Mouse (Mus musculus) midbrain, postnatal 0 days (tissue): ENCODE data around the gene Pbld1. TPM values are rescaled to one million over a fixed set of nuclear protein-coding genes. Genes with fewer than 3 reads are reported as not detected.

ENCODE experiments used
- ATAC-seq: fragments of 200-750 bp; cut with Nextera tagmentation; 2 replicates; pipeline ENCODE4 v1.8.0; 2017; ENCODE audit warnings: moderate number of reproducible peaks, mild to moderate bottlenecking, moderate TSS enrichment, moderate library complexity; ENCODE audit not compliant: low FRiP score
- DNase-seq: peaks from one replicate; pipeline ENCODE4 v3.0.0-alpha.2; 2015; ENCODE audit warnings: low spot score
- H3K27ac ChIP-seq: fragments of 300-500 bp; sonication (generic); 2 replicates; pipeline ENCODE4 v1.5.1; 2014; ENCODE audit warnings: low read depth, mild to moderate bottlenecking, low read length, mixed read lengths
- H3K27me3 ChIP-seq: fragments of 300-500 bp; sonication (generic); 2 replicates; pipeline ENCODE4 v1.6.1; 2014; ENCODE audit warnings: low read length, control low read depth, mixed read lengths; ENCODE audit not compliant: insufficient read depth
- H3K36me3 ChIP-seq: fragments of 300-500 bp; sonication (generic); 2 replicates; pipeline ENCODE4 v1.6.1; 2014; ENCODE audit warnings: low read length, control low read depth, mixed read lengths; ENCODE audit not compliant: insufficient read depth
- H3K4me1 ChIP-seq: fragments of 300-500 bp; sonication (generic); 2 replicates; pipeline ENCODE4 v1.6.1; 2014; ENCODE audit warnings: mild to moderate bottlenecking, control low read depth, antibody characterized with exemption, low read length, mixed read lengths; ENCODE audit not compliant: insufficient read depth
- H3K4me2 ChIP-seq: fragments of 300-500 bp; sonication (generic); 2 replicates; pipeline ENCODE4 v1.6.1; 2014; ENCODE audit warnings: low read depth, mild to moderate bottlenecking, low read length, mixed read lengths; ENCODE audit not compliant: poor library complexity, severe bottlenecking
- H3K4me3 ChIP-seq: fragments of 300-500 bp; sonication (generic); 2 replicates; pipeline ENCODE4 v1.5.1; 2014; ENCODE audit warnings: low read depth, mild to moderate bottlenecking, low read length, moderate library complexity
- H3K9ac ChIP-seq: fragments of 300-500 bp; sonication (generic); replicated peaks from 2 replicates; pipeline ENCODE4 v1.6.1; 2014; ENCODE audit warnings: mild to moderate bottlenecking, low read length, moderate library complexity, mixed read lengths; ENCODE audit not compliant: poor library complexity, severe bottlenecking
- H3K9me3 ChIP-seq: fragments of 300-500 bp; sonication (generic); 2 replicates; pipeline ENCODE4 v1.6.1; 2016; ENCODE audit warnings: low read length, control low read depth
- CTCF ChIP-seq: IDR thresholded peaks from 2 replicates; pipeline ENCODE4 v1.5.1; 2016; ENCODE audit warnings: antibody characterized with exemption, mild to moderate bottlenecking
- WGBS: fragments of 180-500 bp; shearing (Covaris S2); extraction: QIAGEN DNeasy Blood & Tissue Kit; methylation state at CpG from one replicate; pipeline ENCODE4 v1.1.7; 2014; 5-methylcytosine and 5-hydroxymethylcytosine counted together
- polyA plus RNA-seq: library from polyadenylated mRNA; unstranded; fragments of >200 nt; fragmentation: Nextera tagmentation; extraction: Ambion mirVana; gene quantifications from 2 replicates; pipeline ENCODE4 v1.2.1, GENCODE M21; 2015
- total RNA-seq: library from RNA; depleted of rRNA; stranded (reverse); fragments of >200 nt; gene quantifications from 2 replicates; pipeline ENCODE4 v1.2.3, GENCODE M21; 2014

The Pbld1 gene
- total and polyA plus RNA-seq, 2 experiments from 2014 or later, result 0.59 TPM; not detected in 1

DNA sequence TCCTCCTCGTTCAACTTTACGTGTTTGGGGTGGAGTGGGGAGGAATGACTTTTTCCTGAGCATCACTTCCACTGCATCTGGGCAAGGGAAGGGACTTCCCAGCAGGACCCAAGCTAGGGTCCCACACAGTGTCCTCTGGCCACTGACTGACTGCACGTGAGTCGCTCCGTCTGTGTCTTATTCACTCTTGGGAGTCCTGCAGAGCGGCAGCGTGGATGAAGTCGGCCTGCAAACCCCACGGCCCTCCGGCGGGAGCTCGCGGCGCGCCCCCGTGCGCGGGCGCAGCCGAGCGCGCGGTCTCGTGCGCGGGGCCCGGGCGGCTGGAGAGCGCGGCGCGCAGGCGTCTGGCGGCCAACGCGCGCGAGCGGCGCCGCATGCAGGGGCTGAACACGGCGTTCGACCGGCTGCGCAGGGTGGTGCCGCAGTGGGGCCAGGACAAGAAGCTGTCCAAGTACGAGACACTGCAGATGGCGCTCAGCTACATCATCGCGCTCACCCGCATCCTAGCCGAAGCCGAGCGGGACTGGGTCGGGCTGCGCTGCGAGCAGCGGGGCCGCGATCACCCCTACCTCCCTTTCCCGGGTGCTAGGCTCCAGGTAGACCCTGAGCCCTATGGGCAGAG is 40.1 kb downstream of the Pbld1 start:
- no peaks in the 10 kb centered on the region for H3K36me3 ChIP-seq
- H3K27me3 ChIP-seq, result no peaks in the 10 kb centered on the region
- peak overlapping the region; percentile 69 for H3K4me3 ChIP-seq
- WGBS, result under 1% methylated on average over 39 of the region's 62 CpGs
- H3K9ac ChIP-seq, result peak overlapping the region; percentile 72
- peak overlapping the region; percentile 94 for H3K4me2 ChIP-seq
- peak; percentile 89 for ATAC-seq
- no peak for TF ChIP-seq CTCF
- peak; percentile 77 for DNase-seq
- 0 out of 2 replicates have a peak, but pooled peaks cover 2% of the 10 kb centered on the region for H3K4me1 ChIP-seq
- H3K9me3 ChIP-seq, result no peaks in the 10 kb centered on the region
- peak overlapping the region; percentile 47 for H3K27ac ChIP-seq

DNA sequence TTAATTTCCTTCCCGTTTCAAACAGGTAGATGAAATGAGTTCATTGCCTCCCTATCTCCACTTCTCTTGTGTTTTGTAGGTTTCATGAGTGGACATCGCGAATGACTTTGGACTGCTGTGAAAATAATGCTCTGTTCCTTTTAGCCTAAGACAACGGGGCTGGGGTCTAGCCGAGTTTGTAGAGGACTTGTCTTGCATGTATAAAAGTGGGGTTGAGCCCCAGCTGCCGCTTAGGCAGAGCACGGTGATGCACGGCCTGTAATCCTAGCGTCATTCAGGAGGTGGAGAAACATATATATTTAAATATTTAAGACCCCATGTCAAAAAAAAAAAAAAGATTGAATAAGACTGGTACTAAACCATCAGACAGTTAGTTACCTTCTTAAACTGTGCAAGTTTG is 40.7 kb downstream of the Pbld1 start:
- peak; percentile 63 for ATAC-seq
- Histone ChIP-seq H3K9ac (peak overlapping the region; percentile 72), H3K4me2 (peak overlapping the region; percentile 94), H3K4me1 (0 out of 2 replicates have a peak, but pooled peaks cover 2% of the 10 kb centered on the region), H3K36me3 (no peaks in the 10 kb centered on the region), H3K4me3 (peak overlapping the region; percentile 69), H3K9me3 (no peaks in the 10 kb centered on the region), H3K27ac (peak overlapping the region; percentile 47; the same call in 1 of the 2 replicates), H3K27me3 (no peaks in the 10 kb centered on the region)
- WGBS, result 3% methylated on average over 9 of the region's 9 CpGs
- no peak for TF ChIP-seq CTCF
- DNase-seq, result peak; percentile 36

DNA sequence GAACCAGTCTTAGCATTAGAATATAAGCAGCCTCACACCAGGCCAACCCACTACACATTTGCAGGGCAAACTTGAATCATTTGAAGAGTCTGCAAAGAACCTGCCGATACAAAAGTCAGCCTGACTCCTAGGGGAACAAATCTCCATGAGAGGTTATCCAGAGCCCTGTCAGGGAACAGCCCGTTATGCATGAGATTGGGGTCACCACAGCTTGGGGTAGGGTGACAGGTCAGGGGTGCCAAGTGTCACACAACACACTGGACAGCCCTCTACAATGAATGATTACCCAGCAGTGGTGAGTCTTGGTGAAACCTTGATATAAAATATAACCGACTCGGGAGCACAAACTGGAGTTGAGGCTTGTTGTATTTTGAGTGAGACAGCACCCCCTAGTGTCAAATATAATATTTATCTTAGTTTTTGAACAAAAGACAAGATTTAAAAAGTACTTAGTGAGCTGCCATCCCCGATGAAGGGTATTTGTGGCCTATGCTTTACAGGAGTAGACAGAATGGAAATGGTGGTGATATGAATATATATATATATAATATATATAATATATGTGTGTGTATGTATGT is 53.2 kb downstream of the Pbld1 start:
- H3K4me3 ChIP-seq, result no peak overlapping the region
- no peaks in the 10 kb centered on the region for H3K4me1 ChIP-seq
- no peak overlapping the region for H3K4me2 ChIP-seq
- no peak for ATAC-seq
- no peaks in the 10 kb centered on the region for H3K36me3 ChIP-seq
- no peak overlapping the region for H3K27ac ChIP-seq
- no peak overlapping the region for H3K9ac ChIP-seq
- peak; percentile 61 for TF ChIP-seq CTCF
- 41% methylated on average over 5 of the region's 5 CpGs for WGBS
- no peaks in the 10 kb centered on the region for H3K27me3 ChIP-seq
- H3K9me3 ChIP-seq, result no peaks in the 10 kb centered on the region
- peak; percentile 59 for DNase-seq

DNA sequence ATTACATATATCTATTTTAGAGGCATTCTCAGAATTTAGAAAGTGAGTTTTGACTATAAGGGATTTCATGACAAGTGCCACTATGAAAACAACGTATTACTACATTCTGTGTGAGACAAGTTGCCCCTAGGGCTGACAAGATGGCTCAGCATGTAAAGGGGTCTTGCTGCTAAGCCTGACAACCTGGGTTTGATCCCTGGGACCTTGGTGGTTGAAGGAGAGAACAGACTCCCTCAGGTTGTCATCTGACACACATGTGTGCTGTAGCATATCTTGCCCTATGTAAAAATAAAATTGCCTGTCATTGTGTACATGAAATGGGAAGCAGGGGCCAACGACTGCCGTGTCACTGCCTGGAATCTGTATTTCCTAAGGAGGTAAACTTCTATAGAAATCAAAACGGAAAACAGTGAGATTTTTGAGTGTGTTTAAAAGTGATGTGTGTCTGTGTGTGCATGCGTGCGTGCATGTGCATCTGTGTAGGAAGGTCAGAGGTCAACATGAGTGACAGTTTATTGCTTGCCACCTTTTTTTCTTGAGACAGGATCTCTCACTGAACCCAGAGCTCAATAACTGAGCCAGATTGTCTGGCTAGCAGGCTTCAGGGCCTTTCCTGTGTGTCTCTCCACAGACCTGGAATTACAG is 53.9 kb downstream of the Pbld1 start:
- Histone ChIP-seq H3K27me3 (no peaks in the 10 kb centered on the region), H3K4me2 (no peak overlapping the region), H3K36me3 (no peaks in the 10 kb centered on the region), H3K4me3 (no peak overlapping the region), H3K4me1 (no peaks in the 10 kb centered on the region), H3K9me3 (no peaks in the 10 kb centered on the region), H3K27ac (no peak overlapping the region), H3K9ac (no peak overlapping the region)
- no peak for TF ChIP-seq CTCF
- WGBS, result 89% methylated on average over 6 of the region's 6 CpGs
- DNase-seq, result no peak
- ATAC-seq, result no peak

DNA sequence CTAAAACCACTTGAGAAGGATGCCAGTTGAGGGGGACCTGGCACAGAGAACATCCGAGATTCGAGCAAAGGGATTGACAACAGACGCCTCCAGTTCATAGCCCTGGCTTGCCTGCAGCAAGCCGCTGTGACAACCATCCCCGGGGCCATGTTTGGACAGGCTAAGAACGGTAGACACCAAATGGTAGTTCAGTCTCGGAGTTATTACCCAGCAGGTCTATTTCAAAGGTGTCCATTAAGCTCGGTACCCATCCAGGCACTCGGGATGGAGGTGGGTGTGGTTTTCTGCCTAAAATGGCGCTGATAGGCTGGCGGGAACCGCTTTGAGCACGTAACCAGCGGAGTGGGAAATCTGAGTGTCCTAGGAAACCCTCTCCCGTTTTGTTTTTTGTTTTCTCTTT is 55.9 kb downstream of the Pbld1 start:
- 86% methylated on average over 15 of the region's 15 CpGs for WGBS
- Histone ChIP-seq H3K4me1 (no peaks in the 10 kb centered on the region), H3K36me3 (no peaks in the 10 kb centered on the region), H3K27me3 (no peaks in the 10 kb centered on the region), H3K4me2 (no peak overlapping the region), H3K4me3 (no peak overlapping the region), H3K27ac (no peak overlapping the region), H3K9ac (no peak overlapping the region), H3K9me3 (no peaks in the 10 kb centered on the region)
- no peak for ATAC-seq
- DNase-seq, result no peak
- no peak for TF ChIP-seq CTCF

DNA sequence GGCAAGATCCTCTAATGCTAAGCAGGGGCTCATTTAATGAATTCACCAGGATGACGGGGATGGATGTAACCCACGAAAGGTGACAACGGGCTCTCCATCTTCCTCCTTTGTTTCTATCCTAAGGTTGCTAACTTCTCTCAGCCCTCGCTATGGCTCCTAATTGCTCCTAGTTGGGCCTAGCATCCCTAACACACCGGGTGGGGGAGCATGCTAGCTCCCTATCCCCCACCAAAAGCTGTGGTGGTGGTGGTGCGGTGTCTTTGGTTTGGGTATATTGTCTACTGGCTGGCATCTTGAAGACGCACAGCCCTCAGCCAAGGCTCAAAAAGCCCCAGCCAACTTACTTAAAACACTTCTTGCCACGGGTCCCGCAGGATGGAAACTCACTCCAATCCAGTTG is 56.4 kb downstream of the Pbld1 start:
- 94% methylated on average over 9 of the region's 9 CpGs for WGBS

More for the DNA sequence above, 56.4 kb downstream of the Pbld1 start:
- no peak for DNase-seq
- H3K36me3 ChIP-seq, result no peaks in the 10 kb centered on the region
- no peaks in the 10 kb centered on the region for H3K27me3 ChIP-seq
- no peak overlapping the region for H3K9ac ChIP-seq
- no peak for ATAC-seq
- H3K4me3 ChIP-seq, result no peak overlapping the region
- no peaks in the 10 kb centered on the region for H3K9me3 ChIP-seq
- no peak for TF ChIP-seq CTCF
- H3K4me2 ChIP-seq, result no peak overlapping the region
- H3K27ac ChIP-seq, result no peak overlapping the region
- no peaks in the 10 kb centered on the region for H3K4me1 ChIP-seq
